Mouse (Mus musculus) urinary bladder, postnatal 14 days (tissue): ENCODE measurements around the gene Efna1.

Experiments used
- DNase-seq: peaks from one replicate; pipeline ENCODE4 v3.0.0; 2021; ENCODE audit warnings: low spot score

Gene Efna1

DNA sequence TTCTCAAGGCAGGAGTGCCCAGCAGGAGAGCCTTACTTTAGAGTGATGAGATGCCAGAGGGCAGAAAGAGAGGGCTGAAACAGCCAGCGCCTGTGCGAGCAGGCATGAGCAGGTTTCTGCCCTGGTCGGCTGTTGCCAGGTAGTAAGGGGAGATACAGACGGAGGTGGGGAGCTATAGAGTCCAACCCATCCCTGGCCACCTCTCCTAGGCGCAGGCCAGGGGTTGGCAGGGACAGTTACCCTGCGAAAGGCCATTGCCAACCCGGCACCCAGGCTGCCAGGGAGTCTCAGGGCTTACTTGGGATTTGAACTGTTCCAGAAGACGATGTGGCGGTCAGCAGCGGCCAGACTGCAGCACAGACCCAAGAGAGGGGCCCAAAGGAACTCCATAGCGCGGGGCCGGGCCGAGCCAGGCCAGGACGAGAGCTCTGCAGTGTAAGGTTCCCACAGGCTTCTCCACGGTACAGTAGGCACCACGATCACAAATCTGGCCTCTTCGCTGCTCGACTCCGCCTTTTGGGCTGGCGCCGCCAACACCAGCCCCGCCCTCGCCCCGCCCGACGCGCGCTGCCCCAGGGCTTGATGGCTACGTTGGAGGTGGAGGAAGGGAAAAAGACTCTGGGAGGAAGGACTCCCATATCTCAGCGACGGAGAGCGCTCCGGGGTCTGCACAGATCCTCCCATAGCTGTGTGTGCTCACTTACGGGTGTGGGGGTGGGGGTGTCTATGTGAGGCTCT is 1.6 kb downstream of the Efna1 start:
- peak; percentile 91 for DNase-seq

- peak; percentile 12 for DNase-seq
Measured at GRCm38 (mm10) chr3:89278643-89279042, 2.3 kb downstream of the Efna1 start.

DNA sequence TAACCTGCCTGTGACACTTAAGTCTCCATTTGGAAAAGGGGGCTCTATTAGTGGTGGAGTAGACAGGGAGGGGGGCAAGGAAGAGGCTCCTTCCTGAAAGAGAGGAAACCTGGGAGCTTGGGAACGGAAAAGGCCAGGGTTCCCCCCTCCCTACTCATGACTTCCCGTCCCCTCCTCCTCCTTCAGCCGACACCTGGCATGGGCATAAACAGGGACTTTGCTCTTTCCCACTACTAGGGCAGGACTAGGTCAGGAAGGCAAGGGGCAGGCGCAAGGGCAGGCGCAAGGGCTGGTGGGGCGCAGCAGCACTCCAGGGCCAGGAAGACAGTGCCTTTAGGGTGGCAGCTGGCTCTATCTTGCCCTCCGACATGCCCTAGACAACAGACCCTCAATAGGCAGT is 2.8 kb downstream of the Efna1 start:
- peak; percentile 26 for DNase-seq

- DNase-seq = peak; percentile 79
Measured at GRCm38 (mm10) chr3:89277281-89278021, 3.5 kb downstream of the Efna1 start.

DNA sequence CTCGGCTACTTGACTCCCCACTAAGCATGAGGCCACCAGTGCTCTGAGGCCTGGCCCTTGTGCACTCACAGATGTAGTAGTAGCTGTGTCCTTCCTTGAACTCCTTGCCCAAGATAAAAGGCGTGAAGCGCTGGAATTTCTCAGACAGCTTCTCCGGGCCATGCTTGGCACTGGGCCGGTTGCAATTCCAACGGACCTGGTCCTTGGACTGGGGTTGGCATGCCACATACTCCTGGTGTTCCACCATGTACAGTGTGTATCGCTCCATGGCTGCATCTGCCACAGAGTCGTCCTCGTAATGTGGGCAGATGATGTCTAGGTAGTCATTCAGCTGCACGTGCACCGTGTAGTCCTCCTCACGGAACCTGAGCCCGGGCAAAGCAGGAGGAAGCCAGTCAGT is 4.9 kb downstream of the Efna1 start:
- DNase-seq = no peak

DNA sequence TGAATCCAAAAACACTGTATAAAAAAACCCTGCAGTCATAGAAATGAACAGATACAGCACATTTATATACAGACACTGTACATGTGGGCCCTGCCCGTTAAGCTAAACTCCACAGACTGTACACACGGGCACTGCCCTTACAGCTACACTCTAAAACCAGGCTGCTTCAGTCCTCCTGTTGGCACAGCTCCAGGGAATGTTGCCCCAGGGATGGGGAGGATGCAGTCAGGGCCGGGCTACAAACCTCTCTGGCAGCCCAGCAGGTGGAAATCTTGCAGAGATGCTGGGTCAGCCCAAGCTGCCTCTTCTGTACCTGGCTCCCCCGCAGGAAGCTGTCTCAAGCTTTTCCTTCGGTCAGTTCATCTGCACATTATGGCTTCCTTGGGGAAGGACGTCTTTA is 9.2 kb downstream of the Efna1 start:
- peak; percentile 46 for DNase-seq

DNA sequence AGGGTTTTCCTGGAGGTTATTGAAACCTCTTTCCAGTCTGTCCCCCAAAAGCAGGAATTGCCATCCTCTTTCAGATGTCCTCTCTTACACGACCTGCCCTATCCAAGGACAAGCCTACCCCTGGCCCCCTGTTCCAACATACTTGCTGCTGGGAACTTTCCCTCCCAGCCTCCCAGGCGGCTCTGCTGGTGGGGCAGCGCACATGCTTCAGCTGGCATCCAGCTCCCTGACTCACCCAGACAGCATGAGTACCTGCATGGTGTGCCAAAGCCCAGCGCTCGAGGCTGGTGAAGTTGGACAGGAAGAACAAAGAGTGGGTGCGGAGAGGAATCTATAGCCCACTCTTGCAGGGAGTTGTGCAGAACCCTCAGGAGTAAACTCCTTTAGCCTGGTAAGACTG is 10.1 kb downstream of the Efna1 start:
- DNase-seq = peak; percentile 69

DNA sequence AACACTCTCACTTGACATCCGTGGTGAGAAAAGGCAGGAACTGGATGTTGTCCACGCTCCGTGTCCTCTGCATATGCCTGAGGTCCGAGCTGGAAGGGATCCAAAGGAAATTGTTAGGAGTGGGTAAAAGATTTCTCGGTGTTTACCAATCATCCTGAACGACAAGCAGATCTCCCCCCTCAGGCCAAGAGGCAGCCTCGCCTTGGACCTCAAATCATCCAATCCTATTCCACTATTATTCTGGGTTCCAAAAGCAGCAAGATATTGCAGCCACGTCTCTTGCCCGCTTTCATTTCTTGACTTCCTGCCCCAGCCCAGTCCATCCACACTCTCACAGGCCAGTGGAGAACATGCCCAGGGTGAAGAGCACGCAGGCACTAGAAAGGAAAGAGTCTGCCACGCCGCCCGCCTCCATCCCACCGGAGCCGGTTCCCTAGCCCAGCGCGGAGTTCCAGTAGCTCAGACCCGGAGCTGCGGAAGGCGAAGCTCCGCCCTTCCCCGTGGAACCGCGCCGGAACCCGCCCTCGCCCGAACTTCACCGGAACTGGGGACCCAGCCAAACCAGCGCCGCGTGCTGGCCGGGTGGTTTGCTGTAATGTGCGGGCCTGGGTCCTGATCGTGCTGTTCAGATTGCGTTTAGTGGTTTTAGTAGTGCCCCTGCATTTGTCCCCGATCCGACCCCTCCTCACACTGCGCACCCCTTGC is 10.7 kb downstream of the Efna1 start, which contains the start of gene Slc50a1:
Gene Slc50a1, minus strand, starts transcription at position 520 of the 705 bp plus-strand sequence.
- peak; percentile 88 for DNase-seq

DNA sequence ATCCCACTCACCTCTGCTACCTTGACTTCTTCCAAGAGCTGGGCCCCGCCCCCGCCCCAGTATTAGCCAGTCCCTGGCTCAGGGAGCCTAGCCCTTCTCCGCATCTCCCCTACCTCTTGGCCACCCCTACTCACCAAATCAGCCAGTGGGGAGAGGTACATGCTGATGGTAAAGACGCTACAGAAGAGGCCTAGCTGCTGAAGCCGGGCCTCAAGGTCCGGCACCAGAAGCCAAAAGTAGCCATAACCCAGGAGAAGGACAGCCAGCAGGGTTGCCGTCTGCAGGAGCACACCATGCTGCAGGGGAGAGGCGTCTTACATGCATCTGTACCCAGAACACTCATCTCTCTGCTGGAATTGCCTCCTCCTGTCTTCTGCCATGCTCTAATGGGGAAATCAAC is 12.0 kb downstream of the Efna1 start:
- DNase-seq = no peak

- peak; percentile 85 for DNase-seq
Measured at GRCm38 (mm10) chr3:89266439-89266893, 14.5 kb downstream of the Efna1 start.

DNA sequence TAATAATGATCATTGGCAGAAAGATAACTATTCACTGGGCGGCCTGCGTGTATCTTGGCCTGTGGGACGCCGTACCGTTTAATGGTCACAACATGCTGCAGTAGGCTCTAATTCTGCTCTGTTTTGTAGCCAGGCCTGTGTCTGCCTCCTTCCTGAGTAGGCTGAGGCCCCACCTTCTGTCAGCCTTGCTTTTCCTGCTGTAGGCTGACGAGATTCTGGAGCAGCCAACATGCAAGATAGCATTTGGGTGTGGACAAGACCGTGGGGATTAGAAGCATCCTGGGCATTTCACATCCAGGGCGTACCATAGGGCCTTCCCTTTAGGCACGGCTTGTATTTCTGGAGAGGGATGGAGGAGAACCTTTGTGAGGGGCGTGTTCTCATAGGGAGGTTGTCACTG is 18.5 kb downstream of the Efna1 start:
- DNase-seq = no peak

GRCm38 (mm10) chr3:89260211-89260610 is 20.7 kb downstream of the Efna1 start:
- no peak for DNase-seq

DNA sequence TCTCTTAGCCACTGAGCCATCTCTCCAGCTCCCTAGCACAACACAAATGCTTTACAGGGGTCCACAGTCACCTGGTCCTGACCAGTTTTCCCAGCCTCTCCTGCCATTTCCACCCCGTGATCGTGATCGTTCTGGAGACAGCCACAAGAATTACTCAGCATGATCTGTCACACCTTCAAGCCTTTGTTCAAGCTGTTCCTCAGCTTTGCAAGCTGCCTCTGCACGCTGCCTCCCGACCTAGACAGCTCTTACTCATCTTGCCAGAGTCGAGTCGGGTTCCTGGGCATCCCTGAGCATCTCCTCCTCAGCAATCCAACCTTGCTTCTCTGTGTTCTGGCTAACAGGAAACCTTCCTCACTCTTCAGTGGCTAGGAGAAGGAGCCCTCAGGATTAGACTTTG is 21.9 kb downstream of the Efna1 start, which contains the start of gene Dpm3:
Gene Dpm3, plus strand, starts transcription at position 283 of the 400 bp plus-strand sequence.
- DNase-seq = no peak

DNA sequence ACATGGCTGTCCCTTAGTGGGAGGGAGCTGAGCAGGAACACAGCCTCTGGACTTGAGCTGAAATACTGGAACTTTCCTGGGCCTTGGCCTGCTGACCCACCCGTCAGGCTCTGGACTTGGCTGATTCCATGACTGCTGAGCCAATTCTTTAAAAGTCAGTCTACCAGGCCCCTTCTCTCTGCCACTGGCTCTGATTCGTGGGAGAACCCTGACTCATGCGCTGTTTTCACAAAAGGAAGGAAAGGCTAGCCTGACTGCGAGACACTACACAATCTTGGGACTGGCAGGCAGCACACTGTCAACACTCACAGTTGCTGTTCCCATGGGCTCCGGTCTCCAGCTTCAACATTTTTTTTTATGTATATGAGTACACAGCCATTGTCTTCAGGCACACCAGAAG is 24.8 kb downstream of the Efna1 start:
- DNase-seq = no peak

GRCm38 (mm10) chr3:89254994-89255393 is 25.9 kb downstream of the Efna1 start:
- no peak for DNase-seq

DNA sequence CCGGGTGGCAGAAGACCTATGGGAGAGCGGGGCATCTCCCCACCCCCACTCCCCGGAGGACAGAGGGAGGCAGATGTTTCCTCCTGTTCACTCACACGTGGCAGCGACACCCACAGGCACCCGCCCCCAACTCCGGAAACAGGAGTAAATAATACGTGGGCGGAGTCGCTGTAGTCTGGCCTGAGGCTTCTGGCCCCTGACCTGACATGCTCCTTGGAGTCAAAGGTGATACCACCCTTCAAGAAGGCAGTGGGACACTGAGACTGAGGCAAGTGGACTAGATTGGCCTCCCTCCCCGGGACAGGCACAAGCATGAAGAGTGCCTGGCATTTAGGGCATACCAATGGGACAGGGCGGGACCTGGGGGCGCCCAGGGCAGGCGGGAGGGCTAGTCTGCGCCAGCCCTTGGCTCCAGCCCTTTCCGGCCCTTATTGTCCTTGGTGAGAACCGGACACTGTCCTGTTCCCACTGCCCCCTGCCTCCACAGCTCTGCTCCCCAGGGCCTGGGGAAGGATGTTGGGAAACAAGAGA is 29.5 kb downstream of the Efna1 start:
- DNase-seq = no peak

- DNase-seq = peak; percentile 76
Measured at GRCm38 (mm10) chr3:89250435-89251040, 30.4 kb downstream of the Efna1 start.

DNA sequence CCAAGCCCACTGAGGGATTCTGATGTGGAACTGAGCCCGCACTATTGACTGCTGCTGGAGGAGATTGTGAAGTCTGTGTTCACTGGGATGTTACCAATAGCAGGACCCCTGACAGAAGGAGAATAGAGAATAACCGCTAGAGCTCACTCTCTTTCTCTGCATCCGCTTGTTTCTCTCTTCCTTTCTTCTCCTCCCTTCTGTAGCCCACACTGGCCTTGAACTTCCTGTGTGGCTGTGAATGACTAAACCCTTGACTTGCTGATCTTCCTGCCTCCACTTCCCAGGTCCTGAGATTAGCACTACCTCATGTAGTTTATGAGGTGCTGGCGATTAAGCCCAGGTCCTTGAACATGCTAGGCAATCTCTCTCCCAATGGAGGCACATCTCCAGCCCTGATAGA is 33.5 kb downstream of the Efna1 start:
- no peak for DNase-seq

GRCm38 (mm10) chr3:89246261-89247100 is 34.5 kb downstream of the Efna1 start, which contains the start of gene Trim46:
Trim46 (minus strand) TSS chr3:89246309.
- DNase-seq = peak; percentile 89

DNA sequence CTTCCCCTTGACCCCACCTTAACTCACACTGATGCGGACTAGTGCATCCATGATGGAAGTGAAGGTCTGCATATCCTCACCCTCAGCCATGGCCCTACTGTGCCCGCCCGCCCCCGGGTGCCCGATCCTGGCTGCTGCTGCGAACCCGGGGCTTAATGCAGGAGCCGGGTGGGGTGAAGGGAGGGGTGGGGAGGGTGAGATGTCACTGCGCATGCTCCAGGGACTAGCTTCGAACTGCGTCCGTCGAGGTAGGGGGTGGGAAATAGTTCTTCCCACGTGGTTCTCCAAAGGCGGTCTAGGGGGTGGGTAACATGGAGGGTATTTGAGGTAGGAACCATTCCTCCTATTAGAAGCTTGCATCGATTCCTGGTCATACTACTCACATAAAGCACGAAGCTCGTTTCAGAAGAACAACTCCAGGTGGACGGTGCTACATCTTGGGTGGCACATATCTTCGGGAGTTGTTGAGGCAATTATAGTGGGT is 35.2 kb downstream of the Efna1 start, which contains the start of gene Krtcap2:
Gene Krtcap2, plus strand, starts transcription at position 279 of the 484 bp plus-strand sequence.
- no peak for DNase-seq
